Mouse (Mus musculus): ENCODE results near the gene 0610010F05Rik. TPM values are rescaled to one million over a fixed set of nuclear protein-coding genes. Genes with fewer than 3 reads are reported as not detected.
"Not testable (repeated sequence)": the region's sequence is repeated elsewhere in the genome, so short reads cannot be mapped to it uniquely, and the experiment has no call there.

Gene 0610010F05Rik
- polyA plus RNA-seq, 1 experiment from 2014 or later: 39.2 TPM

DNA sequence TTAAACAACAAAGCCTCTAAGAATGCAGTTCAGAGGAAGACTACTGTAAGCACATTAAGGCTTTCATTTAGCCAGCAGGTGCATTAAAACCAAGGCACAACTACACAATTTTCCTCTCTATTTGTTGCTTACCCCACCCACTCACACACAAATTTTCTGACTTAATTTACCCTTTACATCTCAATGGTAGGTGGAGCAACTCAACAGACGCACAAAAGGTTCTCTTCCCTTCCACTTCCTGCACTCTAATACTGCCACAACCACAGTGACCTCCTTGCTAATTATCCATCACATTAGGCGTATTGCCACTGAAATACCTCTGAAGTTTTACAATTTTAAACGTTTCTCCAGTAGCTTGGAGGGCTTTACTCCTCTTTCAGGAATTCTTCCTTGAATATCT, 20.2 kb upstream of the 0610010F05Rik start:
- no peak overlapping the region for H3K4me3 ChIP-seq
- H3K27ac ChIP-seq (replicated peaks): no peak overlapping the region
- H3K9me3 ChIP-seq (replicated peaks): no peaks in the 10 kb centered on the region
- peaks cover 35% of the 10 kb centered on the region for H3K36me3 ChIP-seq
- WGBS: 74% methylated on average over 3 of the region's 3 CpGs
- no peak for DNase-seq (ENCODE audit: low spot score)
- H3K4me1 ChIP-seq: no peaks in the 10 kb centered on the region
- H3K27me3 ChIP-seq (ENCODE audit: low read depth, poor library complexity, severe bottlenecking): no peaks in the 10 kb centered on the region

DNA sequence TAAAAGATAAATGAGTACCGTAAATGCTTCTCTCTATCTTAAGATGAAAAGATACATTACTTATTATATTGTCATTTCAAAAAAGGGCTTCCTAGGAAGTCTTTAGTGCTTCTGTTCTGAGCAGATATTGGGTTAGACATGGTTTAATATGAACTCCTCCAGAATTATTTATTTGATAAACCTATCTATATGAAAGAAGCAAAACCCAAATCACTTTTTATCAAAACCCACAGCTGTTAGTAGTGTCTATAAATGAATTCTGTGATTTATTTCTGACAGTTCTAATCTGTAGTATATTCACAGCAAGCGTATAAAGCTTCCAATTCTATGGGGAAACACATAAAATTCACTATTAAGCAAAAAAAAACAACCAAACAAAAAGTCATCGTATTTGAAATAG, 14.4 kb upstream of the 0610010F05Rik start:
- no peak overlapping the region for H3K27ac ChIP-seq (replicated peaks)
- no peaks in the 10 kb centered on the region for H3K27me3 ChIP-seq (ENCODE audit: low read depth, poor library complexity, severe bottlenecking)
- WGBS: 94% methylated on average over 3 of the region's 3 CpGs
- H3K9me3 ChIP-seq (replicated peaks): no peaks in the 10 kb centered on the region; the same call in 1 of the 2 replicates
- no peak for DNase-seq (ENCODE audit: low spot score)
- H3K4me3 ChIP-seq: no peak overlapping the region
- peaks cover 85% of the 10 kb centered on the region for H3K36me3 ChIP-seq
- no peaks in the 10 kb centered on the region for H3K4me1 ChIP-seq

DNA sequence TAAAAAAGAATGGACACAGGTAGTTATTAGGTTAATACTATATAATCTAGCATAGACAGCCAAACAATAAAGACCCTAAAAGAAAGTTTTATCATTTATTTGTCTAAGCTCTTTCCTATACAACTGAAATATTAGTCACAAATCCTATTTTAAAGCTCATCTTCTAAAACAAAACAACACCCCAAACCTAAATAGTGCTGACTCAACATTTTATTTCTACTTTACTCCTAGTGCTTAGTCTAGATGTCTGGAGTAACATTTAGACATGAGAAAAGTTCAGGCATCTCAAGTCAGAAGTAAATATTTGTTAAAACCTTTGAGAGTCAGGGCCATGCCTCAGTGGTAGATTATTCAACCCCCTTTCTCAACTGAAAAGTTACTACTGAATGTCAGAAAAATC, 14.0 kb upstream of the 0610010F05Rik start:
- no peaks in the 10 kb centered on the region; the same call in 1 of the 2 replicates for H3K9me3 ChIP-seq (replicated peaks)
- peaks cover 86% of the 10 kb centered on the region for H3K36me3 ChIP-seq
- no peaks in the 10 kb centered on the region for H3K27me3 ChIP-seq (ENCODE audit: low read depth, poor library complexity, severe bottlenecking)
- no peaks in the 10 kb centered on the region for H3K4me1 ChIP-seq
- DNase-seq (ENCODE audit: low spot score): no peak
- no peak overlapping the region for H3K4me3 ChIP-seq
- no peak overlapping the region for H3K27ac ChIP-seq (replicated peaks)

- Histone ChIP-seq H3K4me3 (no peak overlapping the region), H3K4me1 (peaks cover 14% of the 10 kb centered on the region), H3K27me3 (ENCODE audit: low read depth, poor library complexity, severe bottlenecking) (no peaks in the 10 kb centered on the region), H3K9me3 (replicated peaks) (no peaks in the 10 kb centered on the region), H3K36me3 (peaks cover 24% of the 10 kb centered on the region), H3K27ac (replicated peaks) (no peak overlapping the region)
- 79% methylated on average over 8 of the region's 8 CpGs for WGBS
- no peak for DNase-seq (ENCODE audit: low spot score)
Observed at GRCm38 (mm10) chr11:23634573-23634972, 1.1 kb upstream of the 0610010F05Rik start.

GRCm38 (mm10) chr11:23633879-23634215, 408 bp upstream of the 0610010F05Rik start:
- Histone ChIP-seq H3K36me3 (peaks cover 17% of the 10 kb centered on the region), H3K4me3 (peak overlapping the region; percentile 92)

DNA sequence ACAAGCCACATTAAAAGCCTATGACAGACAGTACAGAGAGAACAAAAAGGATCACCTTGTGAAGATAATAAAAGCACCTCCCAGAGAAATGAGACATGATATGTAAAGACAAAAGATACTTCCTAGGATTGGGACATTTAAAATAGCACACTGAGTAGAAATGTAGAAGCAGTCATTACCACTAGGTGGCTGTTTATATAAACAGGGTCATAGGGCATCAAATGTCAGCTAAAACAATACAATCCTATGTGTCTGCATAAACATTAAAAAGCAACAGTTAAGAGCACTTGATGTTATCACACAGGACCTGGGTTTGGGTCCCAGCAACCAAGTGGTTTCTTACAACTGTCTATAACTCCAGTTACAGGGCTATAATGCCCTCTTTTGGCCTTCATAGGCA, 2.8 kb downstream of the 0610010F05Rik start:
- Histone ChIP-seq H3K36me3 (peaks cover 17% of the 10 kb centered on the region), H3K9me3 (replicated peaks) (no peaks in the 10 kb centered on the region), H3K27ac (replicated peaks) (no peak overlapping the region), H3K27me3 (ENCODE audit: low read depth, poor library complexity, severe bottlenecking) (no peaks in the 10 kb centered on the region), H3K4me1 (peaks cover 14% of the 10 kb centered on the region), H3K4me3 (no peak overlapping the region)
- DNase-seq (ENCODE audit: low spot score): no peak

More at GRCm38 (mm10) chr11:23633879-23634215, 408 bp upstream of the 0610010F05Rik start:
- DNase-seq (ENCODE audit: low spot score): no peak
- 16% methylated on average over 7 of the region's 7 CpGs for WGBS
- Histone ChIP-seq H3K27ac (replicated peaks) (no peak overlapping the region), H3K4me1 (peaks cover 14% of the 10 kb centered on the region), H3K27me3 (ENCODE audit: low read depth, poor library complexity, severe bottlenecking) (no peaks in the 10 kb centered on the region), H3K9me3 (replicated peaks) (no peaks in the 10 kb centered on the region)

GRCm38 (mm10) chr11:23618995-23619394, 14.4 kb downstream of the 0610010F05Rik start:
- Histone ChIP-seq H3K36me3 (peaks cover 40% of the 10 kb centered on the region), H3K27ac (replicated peaks) (no peak overlapping the region), H3K4me3 (no peak overlapping the region), H3K27me3 (ENCODE audit: low read depth, poor library complexity, severe bottlenecking) (no peaks in the 10 kb centered on the region), H3K9me3 (replicated peaks) (no peaks in the 10 kb centered on the region), H3K4me1 (no peaks in the 10 kb centered on the region)
- no peak for DNase-seq (ENCODE audit: low spot score)
- 88% methylated on average over 5 of the region's 5 CpGs for WGBS

- 89% methylated on average over 5 of the region's 5 CpGs for WGBS
- Histone ChIP-seq H3K27me3 (ENCODE audit: low read depth, poor library complexity, severe bottlenecking) (no peaks in the 10 kb centered on the region), H3K4me3 (no peak overlapping the region), H3K4me1 (no peaks in the 10 kb centered on the region), H3K9me3 (replicated peaks) (no peaks in the 10 kb centered on the region), H3K27ac (replicated peaks) (no peak overlapping the region), H3K36me3 (peaks cover 42% of the 10 kb centered on the region)
- no peak for DNase-seq (ENCODE audit: low spot score)
Observed at GRCm38 (mm10) chr11:23614546-23614945, 18.9 kb downstream of the 0610010F05Rik start.

- H3K27ac ChIP-seq (replicated peaks); H3K4me1 ChIP-seq; H3K9me3 ChIP-seq (replicated peaks); DNase-seq (ENCODE audit: low spot score); H3K4me3 ChIP-seq; H3K27me3 ChIP-seq (ENCODE audit: low read depth, poor library complexity, severe bottlenecking): not testable (repeated sequence)
- peaks cover 85% of the 10 kb centered on the region for H3K36me3 ChIP-seq
- WGBS: 94% methylated on average over 6 of the region's 6 CpGs
Observed at GRCm38 (mm10) chr11:23607291-23607690, 26.1 kb downstream of the 0610010F05Rik start.

DNA sequence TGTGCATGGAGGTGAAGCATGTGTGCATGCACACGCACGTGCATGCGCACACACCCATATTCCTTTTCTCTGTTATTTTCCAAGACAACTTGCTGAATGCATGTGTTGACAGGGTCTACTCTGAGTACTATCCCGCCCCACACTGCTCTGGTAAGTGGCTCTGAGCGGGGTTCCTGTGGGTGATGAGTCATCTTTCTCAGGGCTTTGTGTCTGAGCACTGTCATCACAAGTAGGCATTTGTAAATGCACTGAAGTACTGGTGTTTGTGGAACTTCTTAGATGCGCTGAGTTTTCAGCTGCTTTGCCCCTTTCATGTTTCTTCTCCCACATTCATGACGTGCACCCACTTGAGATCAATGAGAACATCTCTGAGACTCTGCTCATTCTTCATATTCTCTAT, 63.3 kb downstream of the 0610010F05Rik start:
- WGBS: 91% methylated on average over 7 of the region's 7 CpGs

DNA sequence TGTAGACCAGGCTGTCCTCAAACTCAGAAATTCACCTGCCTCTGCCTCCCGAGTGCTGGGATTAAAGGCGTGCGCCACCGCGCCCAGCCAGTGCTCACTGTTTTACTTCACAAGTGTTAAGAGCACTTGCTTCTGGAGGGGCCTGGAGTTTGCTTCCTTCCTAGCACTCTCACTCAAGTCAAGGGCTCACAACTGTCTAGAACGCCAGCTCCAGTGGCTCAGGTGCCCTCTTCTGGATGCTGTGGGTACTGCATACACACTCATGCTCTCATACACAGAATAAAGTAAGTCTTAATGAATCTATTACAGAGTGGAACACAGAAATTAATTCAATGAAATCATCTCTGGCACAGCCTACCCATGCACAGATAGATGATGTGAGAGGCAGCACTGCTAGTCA, 67.7 kb downstream of the 0610010F05Rik start:
- Histone ChIP-seq H3K4me1 (no peaks in the 10 kb centered on the region), H3K36me3 (peaks cover 14% of the 10 kb centered on the region), H3K4me3 (no peak overlapping the region), H3K9me3 (replicated peaks) (no peaks in the 10 kb centered on the region), H3K27ac (replicated peaks) (no peak overlapping the region), H3K27me3 (ENCODE audit: low read depth, poor library complexity, severe bottlenecking) (no peaks in the 10 kb centered on the region)
- DNase-seq (ENCODE audit: low spot score): peak; percentile 79
- 50% methylated on average over 6 of the region's 6 CpGs for WGBS

More for the DNA sequence above, 63.3 kb downstream of the 0610010F05Rik start:
- Histone ChIP-seq H3K27ac (replicated peaks) (no peak overlapping the region), H3K4me3 (no peak overlapping the region), H3K27me3 (ENCODE audit: low read depth, poor library complexity, severe bottlenecking) (no peaks in the 10 kb centered on the region; the same call in 1 of the 2 replicates), H3K9me3 (replicated peaks) (no peaks in the 10 kb centered on the region), H3K4me1 (no peaks in the 10 kb centered on the region), H3K36me3 (peaks cover 32% of the 10 kb centered on the region)
- DNase-seq (ENCODE audit: low spot score): no peak

DNA sequence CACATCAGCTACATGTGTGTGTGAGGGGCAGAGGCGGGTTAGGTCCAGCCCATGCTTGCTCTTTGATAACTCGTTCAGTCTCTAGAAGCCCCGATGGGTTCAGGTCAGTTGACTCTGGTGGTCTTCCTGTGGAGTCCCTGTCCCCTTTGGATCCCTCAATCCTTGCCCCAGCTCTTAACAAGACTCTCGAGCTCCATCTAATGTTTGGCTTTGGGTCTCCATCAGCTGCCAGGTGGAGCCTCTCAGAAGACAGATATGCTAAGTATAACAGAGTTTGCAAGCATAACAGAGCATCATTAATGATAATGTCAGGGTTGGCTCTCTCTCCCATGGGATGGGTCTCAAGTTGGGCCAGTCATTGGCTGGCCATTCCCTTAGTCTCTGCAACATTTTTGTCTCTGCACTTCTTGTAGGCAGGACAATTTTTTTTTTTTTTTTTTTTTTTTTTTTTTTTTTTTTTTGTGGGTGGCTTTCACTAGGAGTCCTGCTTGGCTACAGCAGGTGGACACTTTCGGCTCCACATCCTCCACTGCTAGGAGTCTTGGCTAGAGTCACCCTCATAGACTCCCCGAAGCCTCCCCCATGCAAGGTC, 76.3 kb downstream of the 0610010F05Rik start:
- H3K27ac ChIP-seq (replicated peaks): no peak overlapping the region
- H3K9me3 ChIP-seq (replicated peaks): no peaks in the 10 kb centered on the region
- 56% methylated on average over 6 of the region's 6 CpGs for WGBS
- H3K36me3 ChIP-seq: no peaks in the 10 kb centered on the region
- DNase-seq (ENCODE audit: low spot score): no peak
- H3K4me1 ChIP-seq: no peaks in the 10 kb centered on the region
- H3K27me3 ChIP-seq (ENCODE audit: low read depth, poor library complexity, severe bottlenecking): no peaks in the 10 kb centered on the region
- no peak overlapping the region for H3K4me3 ChIP-seq

DNA sequence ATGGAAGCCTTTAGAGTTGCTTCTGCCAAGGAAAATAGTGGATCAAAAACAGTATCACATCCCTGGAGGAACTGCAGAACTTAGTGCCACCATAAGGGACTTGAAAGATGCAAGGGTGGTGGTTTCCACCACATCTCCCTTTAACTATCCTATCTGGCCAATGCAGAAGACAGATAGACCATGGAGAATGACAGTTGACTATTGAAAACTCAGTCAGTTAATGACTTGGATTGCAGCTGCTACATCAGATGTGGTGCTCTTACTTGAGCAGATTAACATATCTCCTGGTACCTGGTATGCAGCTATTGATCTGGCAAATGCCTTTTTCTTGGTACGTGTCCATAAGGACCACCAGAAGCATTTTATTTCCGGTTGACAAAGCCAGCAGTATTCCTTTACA, 96.0 kb downstream of the 0610010F05Rik start:
- Histone ChIP-seq H3K27ac (replicated peaks) (no peak overlapping the region), H3K9me3 (replicated peaks) (no peaks in the 10 kb centered on the region), H3K27me3 (ENCODE audit: low read depth, poor library complexity, severe bottlenecking) (no peaks in the 10 kb centered on the region), H3K4me3 (no peak overlapping the region), H3K36me3 (no peaks in the 10 kb centered on the region), H3K4me1 (no peaks in the 10 kb centered on the region)
- WGBS: 90% methylated on average over 2 of the region's 2 CpGs
- no peak for DNase-seq (ENCODE audit: low spot score)
